Mouse (Mus musculus) heart, postnatal 0 days (tissue): ENCODE measurements at regions not wholly inside any gene's neighbourhood (a gene's known extent, or its start where the extent isn't known, plus 50 kb on each side); places are given as distances from the start of the nearest gene placed in this dataset.

ENCODE experiments used
- CTCF ChIP-seq: IDR thresholded peaks from 2 replicates; pipeline ENCODE4 v1.5.1; 2016; ENCODE audit warnings: antibody characterized with exemption, control low read depth, low read depth
- EP300 ChIP-seq: IDR thresholded peaks from 2 replicates; pipeline ENCODE4 v1.6.1; 2016; ENCODE audit warnings: antibody characterized with exemption, low read depth

GRCm38 (mm10) chr4:83997079-83997478 lies 471.7 kb downstream of the Ccdc171 start:
- TF ChIP-seq CTCF: no peak
- TF ChIP-seq EP300: no peak
